ENCODE assay signal across 11 mouse cellular contexts in the genomic region with DNA sequence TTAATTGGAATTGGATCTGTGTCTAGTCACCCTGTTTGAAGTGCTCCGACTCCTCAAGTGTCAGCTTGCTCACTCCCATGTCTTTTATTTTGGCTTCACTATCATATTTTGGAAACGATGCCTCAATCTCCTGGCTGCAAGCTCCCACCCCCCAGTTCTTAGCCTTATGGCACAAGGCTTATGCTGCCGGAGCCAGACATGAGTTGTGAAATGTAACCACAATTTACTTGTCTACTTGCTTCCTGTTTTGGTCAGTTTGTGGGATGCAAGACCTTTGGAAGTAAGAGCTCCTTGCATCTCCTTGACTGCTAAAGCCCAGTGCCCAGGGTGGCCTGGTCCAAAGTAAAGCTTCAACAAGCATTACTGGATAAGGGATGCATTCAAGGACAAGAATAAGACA.
"Had no signal": no experiment of that assay in that cellular context is flagged by ENCODE, and none has a peak within 500 bp of the region (broad histone marks: within the 10 kb centered on the region; RNA-seq: fewer than 3 reads in every experiment).

No protein-coding gene starts in this region.

- H3K27ac ChIP-seq: kidney, postnatal 0 days; liver, embryonic 15.5 days; midbrain, embryonic 12.5 days; neural tube, embryonic 12.5 days had no signal

- H3K9ac ChIP-seq: liver, embryonic 15.5 days; midbrain, embryonic 12.5 days; neural tube, embryonic 12.5 days had no signal

- H3K4me2 ChIP-seq: liver, embryonic 11.5 days; liver, embryonic 15.5 days; midbrain, embryonic 12.5 days; neural tube, embryonic 12.5 days had no signal

- H3K4me3 ChIP-seq: liver, embryonic 15.5 days; midbrain, embryonic 12.5 days; myocyte; neural tube, embryonic 12.5 days had no signal

- H3K4me1 ChIP-seq: liver, embryonic 15.5 days had no signal

- H3K9me3 ChIP-seq: liver, embryonic 15.5 days; midbrain, embryonic 12.5 days; neural tube, embryonic 12.5 days had no signal

- H3K27me3 ChIP-seq: liver, embryonic 15.5 days; midbrain, embryonic 12.5 days; neural tube, embryonic 12.5 days had no signal

- DNase-seq: layer of hippocampus, adult 9-11 months; layer of hippocampus, postnatal 36 days; lung, adult 2 months; right cerebral cortex, postnatal 25 days; thymus, postnatal 36 days had no signal

- H3K36me3 ChIP-seq: liver, embryonic 15.5 days; midbrain, embryonic 12.5 days; neural tube, embryonic 12.5 days had no signal
